Mouse (Mus musculus): ENCODE data around the gene Tmem135. TPM values are rescaled to one million over a fixed set of nuclear protein-coding genes. Genes with fewer than 3 reads are reported as not detected.
A peak's percentile ranks its signal among the peaks of the same experiment; 100 is the strongest.

The Tmem135 gene
- polyA plus RNA-seq, 1 experiment from 2014 or later, result 19.5 TPM

DNA sequence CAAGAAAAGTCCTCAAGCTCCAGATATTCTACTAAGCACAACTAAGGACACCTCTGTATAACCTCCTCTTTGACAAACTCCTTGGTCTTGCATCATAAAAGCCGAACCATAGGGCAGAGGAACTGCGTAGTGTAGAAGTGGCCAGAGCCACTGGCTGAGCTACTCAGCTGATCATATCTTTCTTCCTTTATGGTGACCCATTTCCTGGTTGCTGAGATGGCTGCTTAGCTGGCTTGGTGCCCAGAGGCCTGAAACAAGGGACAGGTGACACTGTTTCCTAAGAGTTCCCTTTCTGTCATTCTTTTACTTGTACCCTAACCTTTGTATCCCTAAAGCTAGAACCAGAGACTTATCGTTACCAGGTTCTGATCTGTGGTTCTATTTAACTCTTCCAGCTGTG lies 7.3 kb upstream of the Tmem135 start:
- Histone ChIP-seq H3K9ac (no peak overlapping the region), H3K4me2 (replicated peaks) (no peak overlapping the region), H3K36me3 (no peaks in the 10 kb centered on the region), H3K4me3 (no peak overlapping the region), H3K4me1 (no peaks in the 10 kb centered on the region), H3K9me3 (no peaks in the 10 kb centered on the region), H3K27ac (no peak overlapping the region), H3K27me3 (replicated peaks) (no peaks in the 10 kb centered on the region)
- 76% methylated on average over 3 of the region's 3 CpGs for WGBS
- no peak for ATAC-seq (ENCODE audit: low FRiP score, low read depth)

DNA sequence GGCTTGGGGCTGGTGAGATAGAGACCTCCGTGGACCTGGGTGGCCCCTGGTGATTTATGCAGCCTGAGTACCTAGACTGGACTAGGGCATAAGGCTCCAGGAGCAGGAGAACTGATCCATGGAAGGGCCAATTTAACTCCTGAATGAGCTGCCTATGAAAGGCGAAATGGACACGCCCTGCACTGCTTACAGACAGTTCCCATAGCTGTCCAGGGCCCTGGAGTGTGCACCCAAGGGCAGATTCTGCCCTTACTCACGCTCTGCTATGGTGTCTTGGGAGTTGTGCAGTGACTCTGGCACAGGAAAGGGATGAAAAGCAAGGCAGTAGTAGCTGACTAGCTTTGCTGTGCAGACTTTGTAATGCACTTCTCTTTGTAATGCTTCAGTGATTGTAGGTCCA lies 6.3 kb upstream of the Tmem135 start:
- Histone ChIP-seq H3K9me3 (no peaks in the 10 kb centered on the region), H3K27ac (no peak overlapping the region), H3K36me3 (no peaks in the 10 kb centered on the region), H3K4me2 (replicated peaks) (no peak overlapping the region), H3K9ac (no peak overlapping the region), H3K4me1 (no peaks in the 10 kb centered on the region; the same call in 1 of the 2 replicates), H3K4me3 (no peak overlapping the region), H3K27me3 (replicated peaks) (0 out of 2 replicates have a peak, but pooled peaks cover 3% of the 10 kb centered on the region)
- no peak for ATAC-seq (ENCODE audit: low FRiP score, low read depth)
- WGBS, result 67% methylated on average over 4 of the region's 4 CpGs

DNA sequence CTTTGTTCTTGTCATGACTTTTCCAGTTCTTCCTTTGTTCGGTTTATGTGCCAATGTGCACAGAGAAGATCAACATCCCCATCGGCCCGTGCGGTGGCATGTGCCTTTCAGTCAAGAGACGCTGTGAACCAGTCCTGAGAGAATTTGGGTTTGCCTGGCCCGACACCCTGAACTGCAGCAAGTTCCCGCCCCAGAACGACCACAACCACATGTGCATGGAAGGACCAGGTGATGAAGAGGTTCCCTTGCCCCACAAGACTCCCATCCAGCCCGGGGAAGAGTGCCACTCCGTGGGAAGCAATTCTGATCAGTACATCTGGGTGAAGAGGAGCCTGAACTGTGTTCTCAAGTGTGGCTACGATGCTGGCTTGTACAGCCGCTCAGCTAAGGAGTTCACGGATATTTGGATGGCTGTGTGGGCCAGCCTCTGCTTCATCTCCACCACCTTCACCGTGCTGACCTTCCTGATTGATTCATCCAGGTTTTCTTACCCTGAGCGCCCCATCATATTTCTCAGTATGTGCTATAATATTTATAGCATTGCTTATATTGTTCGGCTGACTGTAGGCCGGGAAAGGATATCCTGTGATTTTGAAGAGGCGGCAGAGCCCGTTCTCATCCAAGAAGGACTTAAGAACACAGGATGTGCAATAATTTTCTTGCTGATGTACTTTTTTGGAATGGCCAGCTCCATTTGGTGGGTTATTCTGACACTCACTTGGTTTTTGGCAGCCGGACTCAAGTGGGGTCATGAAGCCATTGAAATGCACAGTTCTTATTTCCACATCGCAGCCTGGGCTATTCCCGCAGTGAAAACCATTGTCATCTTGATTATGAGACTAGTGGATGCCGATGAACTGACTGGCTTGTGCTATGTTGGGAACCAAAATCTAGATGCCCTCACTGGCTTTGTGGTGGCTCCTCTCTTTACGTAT lies 3.3 kb upstream of the Tmem135 start:
- Histone ChIP-seq H3K9me3 (no peaks in the 10 kb centered on the region), H3K36me3 (no peaks in the 10 kb centered on the region), H3K9ac (no peak overlapping the region), H3K4me1 (peaks cover 4% of the 10 kb centered on the region; the same call in 1 of the 2 replicates), H3K4me3 (no peak overlapping the region), H3K27me3 (replicated peaks) (peaks cover 3% of the 10 kb centered on the region; the same call in 1 of the 2 replicates), H3K4me2 (replicated peaks) (0 out of 2 replicates have a peak overlapping the region, but pooled peaks have one; percentile 2), H3K27ac (no peak overlapping the region)
- no peak for ATAC-seq (ENCODE audit: low FRiP score, low read depth)
- 93% methylated on average over 24 of the region's 24 CpGs for WGBS

DNA sequence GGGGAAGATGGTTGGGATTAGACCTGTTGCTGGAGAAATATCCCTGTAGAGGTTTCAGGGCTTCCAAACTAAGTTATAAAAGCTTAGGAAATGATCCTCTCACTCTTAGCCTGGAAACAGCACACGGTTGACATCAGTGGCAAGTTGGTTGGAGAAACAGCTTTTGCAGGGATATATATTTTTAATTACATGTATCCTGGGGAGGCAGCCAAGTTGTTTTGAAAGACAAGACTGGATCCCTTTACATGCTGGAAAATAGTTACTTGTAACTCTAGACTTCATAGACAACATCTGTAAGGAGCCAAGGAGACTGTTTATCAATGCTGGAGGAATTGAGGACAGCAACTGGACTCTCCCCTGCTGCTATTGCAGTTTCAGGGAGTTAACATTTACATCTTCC lies 2.0 kb upstream of the Tmem135 start:
- Histone ChIP-seq H3K36me3 (no peaks in the 10 kb centered on the region), H3K27me3 (replicated peaks) (peaks cover 3% of the 10 kb centered on the region; the same call in 1 of the 2 replicates), H3K4me2 (replicated peaks) (0 out of 2 replicates have a peak overlapping the region, but pooled peaks have one; percentile 4), H3K9me3 (no peaks in the 10 kb centered on the region), H3K27ac (no peak overlapping the region), H3K9ac (no peak overlapping the region), H3K4me3 (no peak overlapping the region), H3K4me1 (peaks cover 4% of the 10 kb centered on the region; the same call in 1 of the 2 replicates)
- ATAC-seq (ENCODE audit: low FRiP score, low read depth), result no peak
- 57% methylated on average over 1 of the region's 1 CpGs for WGBS

DNA sequence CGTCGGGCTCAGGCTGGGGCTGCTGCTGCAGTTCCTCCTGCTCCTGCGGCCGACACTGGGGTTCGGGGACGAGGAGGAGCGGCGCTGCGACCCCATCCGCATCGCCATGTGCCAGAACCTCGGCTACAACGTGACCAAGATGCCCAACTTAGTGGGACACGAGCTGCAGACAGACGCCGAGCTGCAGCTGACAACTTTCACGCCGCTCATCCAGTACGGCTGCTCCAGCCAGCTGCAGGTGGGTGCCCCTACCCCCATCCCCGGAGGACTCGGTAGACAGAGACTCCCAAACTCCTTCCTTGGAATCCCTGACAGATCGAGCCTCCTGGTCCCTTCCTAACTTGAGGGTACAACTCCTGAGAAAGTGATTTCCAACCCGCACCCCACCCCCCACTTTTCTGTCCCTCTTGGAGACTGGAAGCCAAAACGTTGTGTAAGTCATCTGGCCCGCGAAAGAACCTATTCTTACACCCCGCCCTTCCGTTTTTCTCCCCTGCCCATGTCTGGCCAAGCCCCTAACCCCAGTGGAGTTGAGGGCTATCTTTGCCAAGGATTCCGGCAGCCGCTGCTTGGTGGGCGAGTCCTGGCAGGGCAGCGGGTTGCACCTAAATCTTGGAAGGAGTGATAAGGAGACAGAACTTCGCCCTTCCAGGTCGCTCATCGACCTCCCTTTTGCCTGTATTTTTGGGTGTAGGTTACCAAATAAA lies 865 bp upstream of the Tmem135 start:
- H3K9ac ChIP-seq, result peak overlapping the region; percentile 68
- peak overlapping the region; percentile 57 for H3K4me3 ChIP-seq
- H3K9me3 ChIP-seq, result no peaks in the 10 kb centered on the region
- H3K27ac ChIP-seq, result no peak overlapping the region
- peaks cover 3% of the 10 kb centered on the region; the same call in 1 of the 2 replicates for H3K27me3 ChIP-seq (replicated peaks)
- peaks cover 4% of the 10 kb centered on the region; the same call in 1 of the 2 replicates for H3K4me1 ChIP-seq
- ATAC-seq (ENCODE audit: low FRiP score, low read depth), result no peak
- under 1% methylated on average over 35 of the region's 35 CpGs for WGBS
- no peaks in the 10 kb centered on the region for H3K36me3 ChIP-seq
- peak overlapping the region; percentile 94 for H3K4me2 ChIP-seq (replicated peaks)

DNA sequence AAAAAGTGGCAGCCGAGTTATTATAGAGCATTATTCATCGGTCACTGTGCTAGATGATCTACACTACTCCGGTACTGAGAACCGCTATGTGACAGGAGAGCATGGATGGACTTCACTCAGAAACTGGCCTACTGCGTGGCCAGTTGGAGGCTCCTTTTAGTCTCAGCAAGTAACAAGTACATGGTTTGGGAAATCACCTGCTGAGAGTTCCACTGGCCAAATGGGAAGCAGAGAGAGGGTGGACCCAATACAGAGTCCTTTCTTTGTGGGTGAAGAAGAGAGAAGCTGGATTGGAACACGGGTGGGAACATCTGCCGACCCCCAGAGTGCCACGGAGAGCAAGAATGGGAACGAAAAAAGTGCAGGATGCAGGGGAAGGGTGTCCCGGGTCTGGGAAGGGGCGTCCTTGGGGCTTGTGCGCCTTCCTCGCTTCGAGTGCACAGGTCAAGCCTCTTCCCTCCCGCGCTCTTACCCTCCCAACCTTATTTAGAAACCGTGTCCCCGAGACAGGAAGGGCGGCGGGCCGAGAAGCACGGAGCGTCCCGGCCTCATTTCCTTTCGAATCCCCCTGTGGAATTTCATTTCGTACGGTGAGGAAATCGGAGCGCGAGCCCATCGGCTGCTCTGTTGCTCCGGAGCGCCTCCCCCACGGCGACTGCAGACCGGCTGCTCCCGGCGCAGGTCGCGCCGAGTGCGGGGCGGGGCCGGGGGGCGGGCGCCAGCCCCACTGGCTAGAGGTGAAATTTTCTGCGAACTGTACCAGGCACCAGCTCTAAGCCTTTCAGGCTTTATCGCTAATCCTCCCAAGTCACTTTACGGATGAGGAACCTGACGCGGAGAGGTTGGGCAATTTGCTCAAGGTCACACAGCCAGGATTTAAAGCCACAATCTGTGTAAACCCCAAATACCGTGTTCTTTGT lies 709 bp downstream of the Tmem135 start:
- no peaks in the 10 kb centered on the region for H3K36me3 ChIP-seq
- H3K4me3 ChIP-seq, result peak overlapping the region; percentile 57
- ATAC-seq (ENCODE audit: low FRiP score, low read depth), result peak; percentile 84
- H3K27me3 ChIP-seq (replicated peaks), result peaks cover 3% of the 10 kb centered on the region; the same call in 1 of the 2 replicates
- peak overlapping the region; percentile 94 for H3K4me2 ChIP-seq (replicated peaks)
- peaks cover 4% of the 10 kb centered on the region; the same call in 1 of the 2 replicates for H3K4me1 ChIP-seq
- no peaks in the 10 kb centered on the region for H3K9me3 ChIP-seq
- H3K27ac ChIP-seq, result peak overlapping the region; percentile 32; the same call in 1 of the 2 replicates
- WGBS, result 6% methylated on average over 52 of the region's 52 CpGs
- peak overlapping the region; percentile 68 for H3K9ac ChIP-seq

DNA sequence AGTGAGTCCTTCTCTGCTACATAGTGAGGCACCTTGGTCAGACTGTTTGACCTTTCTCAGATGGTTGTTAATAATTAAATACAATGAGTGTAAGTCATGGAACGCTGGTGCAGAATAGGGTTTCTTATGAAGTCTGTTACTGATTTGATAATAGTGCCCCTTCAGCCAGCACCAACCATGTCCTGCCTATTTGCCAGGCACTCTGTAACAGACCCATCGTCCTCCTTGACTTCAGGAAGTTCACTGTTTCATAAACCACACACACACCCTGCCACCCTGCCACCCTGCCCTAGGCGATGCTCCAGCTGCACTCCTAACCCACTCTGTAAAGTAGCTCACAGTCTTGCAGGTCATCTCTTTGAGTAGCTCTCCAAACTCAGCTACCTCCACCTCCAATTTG lies 2.1 kb downstream of the Tmem135 start:
- Histone ChIP-seq H3K9ac (no peak overlapping the region), H3K9me3 (no peaks in the 10 kb centered on the region), H3K27ac (no peak overlapping the region), H3K4me1 (peaks cover 4% of the 10 kb centered on the region; the same call in 1 of the 2 replicates), H3K36me3 (no peaks in the 10 kb centered on the region), H3K4me3 (no peak overlapping the region), H3K27me3 (replicated peaks) (peaks cover 3% of the 10 kb centered on the region; the same call in 1 of the 2 replicates), H3K4me2 (replicated peaks) (no peak overlapping the region)
- no peak for ATAC-seq (ENCODE audit: low FRiP score, low read depth)
- whole genome bisulfite sequencing, result 80% methylated on average over 3 of the region's 3 CpGs

DNA sequence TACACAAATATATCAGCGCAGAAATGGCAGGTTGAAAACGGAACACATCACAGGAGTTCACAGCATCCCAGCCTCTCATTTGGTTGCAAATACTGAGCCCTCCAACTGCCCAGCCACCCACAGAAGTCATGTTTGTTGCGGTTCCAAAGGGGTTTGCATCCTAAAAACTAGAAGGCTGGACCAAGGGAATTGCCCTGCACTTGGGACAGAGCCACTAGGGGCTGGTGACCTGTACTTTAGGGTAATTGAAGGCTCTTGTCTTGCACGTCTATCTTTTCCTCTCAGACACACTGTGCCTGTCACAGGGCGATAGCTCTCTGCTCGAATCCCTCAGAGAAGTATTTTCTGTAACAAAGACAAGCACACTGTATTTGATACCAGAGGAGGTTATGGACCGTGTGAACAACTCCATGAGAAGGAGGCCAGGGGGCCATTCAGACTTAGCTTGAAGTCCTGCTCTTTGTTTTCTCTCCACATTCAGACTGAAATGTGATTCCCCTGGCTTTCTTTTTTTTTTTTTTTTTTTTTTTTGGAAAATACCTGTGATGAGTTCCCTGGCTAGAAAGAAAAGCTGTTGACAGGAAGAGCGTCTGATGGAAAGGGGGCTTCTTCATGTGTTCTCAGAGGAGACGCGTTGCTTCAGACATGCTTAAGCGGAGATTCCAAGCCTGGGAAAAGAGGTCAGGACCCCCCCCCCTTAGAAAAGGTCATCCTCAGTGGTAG lies 2.7 kb downstream of the Tmem135 start:
- Histone ChIP-seq H3K9ac (no peak overlapping the region), H3K4me3 (no peak overlapping the region), H3K27me3 (replicated peaks) (peaks cover 3% of the 10 kb centered on the region; the same call in 1 of the 2 replicates), H3K4me1 (peaks cover 4% of the 10 kb centered on the region; the same call in 1 of the 2 replicates), H3K36me3 (no peaks in the 10 kb centered on the region), H3K9me3 (no peaks in the 10 kb centered on the region), H3K4me2 (replicated peaks) (no peak overlapping the region), H3K27ac (no peak overlapping the region)
- 49% methylated on average over 11 of the region's 11 CpGs for WGBS
- no peak for ATAC-seq (ENCODE audit: low FRiP score, low read depth)

DNA sequence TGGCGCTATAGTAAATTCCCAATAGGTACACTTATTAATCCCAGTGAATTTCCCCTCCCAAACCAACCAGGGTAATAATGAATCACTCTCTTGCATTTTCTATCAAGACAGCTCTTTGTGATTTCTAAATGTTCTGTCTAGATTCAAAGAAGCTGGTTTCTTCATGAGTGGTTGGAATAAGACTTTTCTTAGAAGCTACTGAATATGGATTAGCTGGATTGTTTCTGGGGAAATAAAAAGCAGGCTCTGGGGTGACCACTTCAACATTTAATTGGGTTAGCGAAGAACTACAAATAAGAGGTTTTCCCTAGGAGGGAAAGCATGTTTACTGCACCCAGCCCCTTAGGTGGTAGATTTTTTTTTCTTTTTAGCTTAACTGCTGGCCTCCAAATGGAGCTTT lies 3.3 kb downstream of the Tmem135 start:
- peaks cover 4% of the 10 kb centered on the region; the same call in 1 of the 2 replicates for H3K4me1 ChIP-seq
- H3K9ac ChIP-seq, result no peak overlapping the region
- no peaks in the 10 kb centered on the region; the same call in 1 of the 2 replicates for H3K27me3 ChIP-seq (replicated peaks)
- H3K9me3 ChIP-seq, result no peaks in the 10 kb centered on the region
- no peak overlapping the region for H3K4me2 ChIP-seq (replicated peaks)
- H3K4me3 ChIP-seq, result no peak overlapping the region
- no peaks in the 10 kb centered on the region for H3K36me3 ChIP-seq
- no peak for ATAC-seq (ENCODE audit: low FRiP score, low read depth)
- WGBS, result 49% methylated on average over 2 of the region's 2 CpGs
- H3K27ac ChIP-seq, result no peak overlapping the region

DNA sequence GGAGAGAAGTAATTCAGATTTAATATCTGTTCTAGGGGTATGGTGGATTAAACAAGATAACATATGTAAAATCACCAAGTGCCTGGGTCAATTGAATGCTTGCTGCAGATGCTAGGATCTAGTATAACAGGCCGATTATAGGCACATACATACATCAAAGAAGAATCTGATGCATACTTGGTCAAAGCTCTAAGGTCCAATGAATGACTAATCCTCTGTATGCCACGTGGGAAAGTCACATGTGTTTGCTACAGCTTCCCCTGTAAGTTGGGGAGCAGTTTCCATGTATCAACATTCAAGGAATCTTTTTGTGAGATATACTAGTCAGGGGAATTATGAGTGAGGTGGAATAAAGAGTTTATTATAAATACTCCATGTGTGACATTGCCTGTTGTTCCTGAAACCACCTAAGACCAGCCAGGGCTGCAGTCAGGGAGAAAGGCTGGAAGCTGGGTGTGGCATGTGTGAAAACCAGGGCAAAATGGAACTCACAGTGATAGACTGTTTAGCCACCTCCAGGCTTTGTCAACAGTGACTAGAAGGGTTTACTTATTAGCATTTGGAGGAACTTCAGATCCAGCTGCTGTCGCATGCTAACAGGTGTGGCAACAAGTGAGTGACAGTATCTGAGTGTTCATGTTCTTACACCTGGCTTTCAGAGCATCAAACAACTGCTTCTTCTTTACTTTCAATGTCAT lies 6.0 kb downstream of the Tmem135 start:
- Histone ChIP-seq H3K9me3 (no peaks in the 10 kb centered on the region), H3K27ac (no peak overlapping the region), H3K4me2 (replicated peaks) (no peak overlapping the region), H3K27me3 (replicated peaks) (no peaks in the 10 kb centered on the region), H3K4me1 (no peaks in the 10 kb centered on the region), H3K4me3 (no peak overlapping the region), H3K36me3 (no peaks in the 10 kb centered on the region), H3K9ac (no peak overlapping the region)
- 79% methylated on average over 3 of the region's 3 CpGs for WGBS
- ATAC-seq (ENCODE audit: low FRiP score, low read depth), result no peak

Data from neural tube, embryonic 12.5 days (tissue).